Mouse (Mus musculus): ENCODE measurements at regions not wholly inside any gene's neighbourhood (a gene's known extent, or its start where the extent isn't known, plus 50 kb on each side); places are given as distances from the start of the nearest gene placed in this dataset.
A peak's percentile ranks its signal among the peaks of the same experiment; 100 is the strongest.

- ATAC-seq (ENCODE audit: low FRiP score, low TSS enrichment) (no peak), DNase-seq (no peak)
These were observed 900.4 kb upstream of the Pabpc4l start for GRCm38 (mm10) chr3:47348451-47348850.

GRCm38 (mm10) chr3:47316356-47317028, 868.5 kb upstream of the Pabpc4l start:
- DNase-seq: no peak
- ATAC-seq (ENCODE audit: low FRiP score, low TSS enrichment): no peak
- no peak overlapping the region for H3K27ac ChIP-seq (replicated peaks; ENCODE audit: low read depth, low read length)
- no peaks in the 10 kb centered on the region for H3K27me3 ChIP-seq (ENCODE audit: control insufficient read depth, insufficient read depth, low read length)
- H3K36me3 ChIP-seq (ENCODE audit: control insufficient read depth, insufficient read depth, low read length): no peaks in the 10 kb centered on the region
- 71% methylated on average over 2 of the region's 2 CpGs for WGBS
- no peak overlapping the region for H3K9ac ChIP-seq (replicated peaks; ENCODE audit: low read length)
- H3K9me3 ChIP-seq (ENCODE audit: control insufficient read depth, low read length): no peaks in the 10 kb centered on the region
- no peak overlapping the region for H3K4me3 ChIP-seq (replicated peaks; ENCODE audit: low read depth, low read length)
- H3K4me1 ChIP-seq (ENCODE audit: control insufficient read depth, insufficient read depth, low read length): no peaks in the 10 kb centered on the region
- no peak overlapping the region for H3K4me2 ChIP-seq (ENCODE audit: low read length)

More at GRCm38 (mm10) chr3:47348451-47348850, 900.4 kb upstream of the Pabpc4l start:
- no peaks in the 10 kb centered on the region for H3K27me3 ChIP-seq (ENCODE audit: control insufficient read depth, insufficient read depth, low read length)
- no peaks in the 10 kb centered on the region for H3K36me3 ChIP-seq (ENCODE audit: control insufficient read depth, insufficient read depth, low read length)
- no peak overlapping the region for H3K27ac ChIP-seq (replicated peaks; ENCODE audit: low read depth, low read length)
- no peaks in the 10 kb centered on the region for H3K4me1 ChIP-seq (ENCODE audit: control insufficient read depth, insufficient read depth, low read length)
- H3K9ac ChIP-seq (replicated peaks; ENCODE audit: low read length): no peak overlapping the region
- H3K4me2 ChIP-seq (ENCODE audit: low read length): no peak overlapping the region
- H3K9me3 ChIP-seq (ENCODE audit: control insufficient read depth, low read length): no peaks in the 10 kb centered on the region
- H3K4me3 ChIP-seq (replicated peaks; ENCODE audit: low read depth, low read length): no peak overlapping the region

- no peak overlapping the region for H3K9ac ChIP-seq (replicated peaks; ENCODE audit: low read length)
- H3K36me3 ChIP-seq (ENCODE audit: control insufficient read depth, insufficient read depth, low read length): no peaks in the 10 kb centered on the region
- DNase-seq (no peak), ATAC-seq (ENCODE audit: low FRiP score, low TSS enrichment) (no peak)
- H3K9me3 ChIP-seq (ENCODE audit: control insufficient read depth, low read length): no peaks in the 10 kb centered on the region
- H3K4me1 ChIP-seq (ENCODE audit: control insufficient read depth, insufficient read depth, low read length): no peaks in the 10 kb centered on the region
- H3K27ac ChIP-seq (replicated peaks; ENCODE audit: low read depth, low read length): no peak overlapping the region
- no peak overlapping the region for H3K4me2 ChIP-seq (ENCODE audit: low read length)
- 29% methylated on average over 1 of the region's 1 CpGs for WGBS
- no peaks in the 10 kb centered on the region for H3K27me3 ChIP-seq (ENCODE audit: control insufficient read depth, insufficient read depth, low read length)
- no peak overlapping the region for H3K4me3 ChIP-seq (replicated peaks; ENCODE audit: low read depth, low read length)
These were observed 833.8 kb upstream of the Pabpc4l start for GRCm38 (mm10) chr3:47281783-47282182.

GRCm38 (mm10) chr3:47280270-47280669, 832.3 kb upstream of the Pabpc4l start:
- no peaks in the 10 kb centered on the region for H3K27me3 ChIP-seq (ENCODE audit: control insufficient read depth, insufficient read depth, low read length)
- no peaks in the 10 kb centered on the region for H3K4me1 ChIP-seq (ENCODE audit: control insufficient read depth, insufficient read depth, low read length)
- WGBS: 44% methylated on average over 5 of the region's 5 CpGs
- H3K4me2 ChIP-seq (ENCODE audit: low read length): no peak overlapping the region
- no peak overlapping the region for H3K9ac ChIP-seq (replicated peaks; ENCODE audit: low read length)
- H3K27ac ChIP-seq (replicated peaks; ENCODE audit: low read depth, low read length): no peak overlapping the region
- H3K9me3 ChIP-seq (ENCODE audit: control insufficient read depth, low read length): no peaks in the 10 kb centered on the region
- no peaks in the 10 kb centered on the region for H3K36me3 ChIP-seq (ENCODE audit: control insufficient read depth, insufficient read depth, low read length)
- DNase-seq: peak; percentile 19
- no peak for ATAC-seq (ENCODE audit: low FRiP score, low TSS enrichment)
- H3K4me3 ChIP-seq (replicated peaks; ENCODE audit: low read depth, low read length): no peak overlapping the region

- H3K9me3 ChIP-seq (ENCODE audit: control insufficient read depth, low read length): no peaks in the 10 kb centered on the region
- H3K27ac ChIP-seq (replicated peaks; ENCODE audit: low read depth, low read length): no peak overlapping the region
- H3K9ac ChIP-seq (replicated peaks; ENCODE audit: low read length): no peak overlapping the region
- H3K4me3 ChIP-seq (replicated peaks; ENCODE audit: low read depth, low read length): no peak overlapping the region
- H3K4me2 ChIP-seq (ENCODE audit: low read length): no peak overlapping the region
- no peaks in the 10 kb centered on the region for H3K27me3 ChIP-seq (ENCODE audit: control insufficient read depth, insufficient read depth, low read length)
- no peaks in the 10 kb centered on the region for H3K36me3 ChIP-seq (ENCODE audit: control insufficient read depth, insufficient read depth, low read length)
- no peaks in the 10 kb centered on the region; the same call in 1 of the 2 replicates for H3K4me1 ChIP-seq (ENCODE audit: control insufficient read depth, insufficient read depth, low read length)
- DNase-seq (no peak), ATAC-seq (ENCODE audit: low FRiP score, low TSS enrichment) (no peak)
- WGBS: 25% methylated on average over 3 of the region's 3 CpGs
These were observed 793.0 kb upstream of the Pabpc4l start for GRCm38 (mm10) chr3:47241030-47241429.

- Histone ChIP-seq H3K4me3 (replicated peaks; ENCODE audit: low read depth, low read length) (no peak overlapping the region), H3K27me3 (ENCODE audit: control insufficient read depth, insufficient read depth, low read length) (no peaks in the 10 kb centered on the region), H3K9ac (replicated peaks; ENCODE audit: low read length) (no peak overlapping the region), H3K36me3 (ENCODE audit: control insufficient read depth, insufficient read depth, low read length) (no peaks in the 10 kb centered on the region), H3K9me3 (ENCODE audit: control insufficient read depth, low read length) (no peaks in the 10 kb centered on the region), H3K4me2 (ENCODE audit: low read length) (no peak overlapping the region), H3K27ac (replicated peaks; ENCODE audit: low read depth, low read length) (no peak overlapping the region), H3K4me1 (ENCODE audit: control insufficient read depth, insufficient read depth, low read length) (no peaks in the 10 kb centered on the region)
- 89% methylated on average over 6 of the region's 6 CpGs for WGBS
- ATAC-seq (ENCODE audit: low FRiP score, low TSS enrichment) (no peak), DNase-seq (no peak)
These were observed 782.2 kb upstream of the Pabpc4l start for GRCm38 (mm10) chr3:47230234-47230633.

GRCm38 (mm10) chr3:47218587-47218986, 770.6 kb upstream of the Pabpc4l start:
- ATAC-seq (ENCODE audit: low FRiP score, low TSS enrichment): peak; percentile 55; the same call in 1 of the 2 replicates
- Histone ChIP-seq H3K4me1 (ENCODE audit: control insufficient read depth, insufficient read depth, low read length) (no peaks in the 10 kb centered on the region), H3K36me3 (ENCODE audit: control insufficient read depth, insufficient read depth, low read length) (no peaks in the 10 kb centered on the region), H3K4me3 (replicated peaks; ENCODE audit: low read depth, low read length) (no peak overlapping the region), H3K9ac (replicated peaks; ENCODE audit: low read length) (no peak overlapping the region), H3K27me3 (ENCODE audit: control insufficient read depth, insufficient read depth, low read length) (no peaks in the 10 kb centered on the region), H3K4me2 (ENCODE audit: low read length) (no peak overlapping the region), H3K9me3 (ENCODE audit: control insufficient read depth, low read length) (no peaks in the 10 kb centered on the region), H3K27ac (replicated peaks; ENCODE audit: low read depth, low read length) (no peak overlapping the region)
- peak; percentile 51 for DNase-seq
- 39% methylated on average over 1 of the region's 1 CpGs for WGBS

- Histone ChIP-seq H3K4me2 (ENCODE audit: low read length) (no peak overlapping the region), H3K9me3 (ENCODE audit: control insufficient read depth, low read length) (no peaks in the 10 kb centered on the region), H3K9ac (replicated peaks; ENCODE audit: low read length) (no peak overlapping the region), H3K4me1 (ENCODE audit: control insufficient read depth, insufficient read depth, low read length) (no peaks in the 10 kb centered on the region), H3K27me3 (ENCODE audit: control insufficient read depth, insufficient read depth, low read length) (no peaks in the 10 kb centered on the region), H3K36me3 (ENCODE audit: control insufficient read depth, insufficient read depth, low read length) (no peaks in the 10 kb centered on the region), H3K4me3 (replicated peaks; ENCODE audit: low read depth, low read length) (no peak overlapping the region), H3K27ac (replicated peaks; ENCODE audit: low read depth, low read length) (no peak overlapping the region)
- ATAC-seq (ENCODE audit: low FRiP score, low TSS enrichment): no peak
- 86% methylated on average over 2 of the region's 2 CpGs for WGBS
- DNase-seq: no peak
These were observed 765.1 kb upstream of the Pabpc4l start for GRCm38 (mm10) chr3:47213141-47213540.

- no peaks in the 10 kb centered on the region for H3K36me3 ChIP-seq (ENCODE audit: control insufficient read depth, insufficient read depth, low read length)
- H3K4me1 ChIP-seq (ENCODE audit: control insufficient read depth, insufficient read depth, low read length): no peaks in the 10 kb centered on the region
- DNase-seq (no peak), ATAC-seq (ENCODE audit: low FRiP score, low TSS enrichment) (no peak)
- no peaks in the 10 kb centered on the region for H3K27me3 ChIP-seq (ENCODE audit: control insufficient read depth, insufficient read depth, low read length)
- no peak overlapping the region for H3K4me2 ChIP-seq (ENCODE audit: low read length)
- H3K9ac ChIP-seq (replicated peaks; ENCODE audit: low read length): no peak overlapping the region
- no peak overlapping the region for H3K4me3 ChIP-seq (replicated peaks; ENCODE audit: low read depth, low read length)
- no peaks in the 10 kb centered on the region for H3K9me3 ChIP-seq (ENCODE audit: control insufficient read depth, low read length)
- no peak overlapping the region for H3K27ac ChIP-seq (replicated peaks; ENCODE audit: low read depth, low read length)
These were observed 749.6 kb upstream of the Pabpc4l start for GRCm38 (mm10) chr3:47197584-47197983.
